ENCODE assay signal across 8 mouse cellular contexts in the genomic region with DNA sequence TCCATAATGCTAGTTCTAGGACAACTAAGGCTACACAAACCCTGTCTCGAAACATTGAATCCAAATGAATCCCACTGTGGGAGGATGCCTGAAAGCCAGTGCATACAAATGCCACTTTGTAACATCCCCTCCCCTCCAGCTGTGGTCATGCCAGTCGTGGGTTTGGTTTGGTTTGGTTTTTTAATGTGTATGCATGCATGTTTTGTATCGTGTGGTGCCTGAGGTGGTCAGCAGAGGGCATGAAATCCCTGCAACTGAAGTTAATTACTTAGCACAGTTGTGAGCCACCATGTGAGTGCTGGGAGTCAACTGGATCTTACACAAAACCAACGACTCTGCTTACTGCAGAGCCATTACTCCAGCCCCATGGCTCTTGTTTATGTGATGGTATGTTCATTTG. TPM values are rescaled to one million over a fixed set of nuclear protein-coding genes. Genes with fewer than 3 reads are reported as not detected.
DNase-seq lines count a peak whose midpoint lies in the region; ATAC-seq lines count a peak whose summit lies in the region.

No protein-coding gene starts in this region.

- peaks cover 11% of the 10 kb centered on the region; the same call in 1 of the 2 replicates for H3K36me3 ChIP-seq in liver, embryonic 11.5 days (ENCODE audit: control insufficient read depth, insufficient read depth, low read length)
- no peaks in the 10 kb centered on the region; the same call in 1 of the 2 replicates for H3K36me3 ChIP-seq in hindbrain, embryonic 11.5 days (ENCODE audit: control insufficient read depth, insufficient read depth, low read length)
- H3K36me3 ChIP-seq in midbrain, embryonic 16.5 days (ENCODE audit: control insufficient read depth, insufficient read depth, low read length) = 0 out of 2 replicates have a peak, but pooled peaks cover 8% of the 10 kb centered on the region

- no peaks in the 10 kb centered on the region for H3K9me3 ChIP-seq in liver, embryonic 11.5 days (ENCODE audit: control insufficient read depth, low read length)
- no peaks in the 10 kb centered on the region for H3K9me3 ChIP-seq in hindbrain, embryonic 11.5 days (ENCODE audit: control insufficient read depth, low read length)
- no peaks in the 10 kb centered on the region for H3K9me3 ChIP-seq in midbrain, embryonic 16.5 days (replicated peaks; ENCODE audit: control insufficient read depth, low read length, poor library complexity, severe bottlenecking)

- no peak overlapping the region for H3K4me2 ChIP-seq in liver, embryonic 11.5 days
- H3K4me2 ChIP-seq in hindbrain, embryonic 11.5 days (replicated peaks; ENCODE audit: low read depth, low read length) = no peak overlapping the region
- no peak overlapping the region for H3K4me2 ChIP-seq in midbrain, embryonic 16.5 days (ENCODE audit: low read length)

- H3K9ac ChIP-seq in liver, embryonic 11.5 days (ENCODE audit: low read depth, low read length) = no peak overlapping the region
- H3K9ac ChIP-seq in hindbrain, embryonic 11.5 days (ENCODE audit: low read depth, low read length) = no peak overlapping the region
- no peak overlapping the region for H3K9ac ChIP-seq in midbrain, embryonic 16.5 days (ENCODE audit: low read depth, low read length)

- H3K27ac ChIP-seq in liver, embryonic 11.5 days (ENCODE audit: low read depth, low read length) = no peak overlapping the region
- H3K27ac ChIP-seq in hindbrain, embryonic 11.5 days (ENCODE audit: low read depth, low read length) = no peak overlapping the region
- no peak overlapping the region for H3K27ac ChIP-seq in midbrain, embryonic 16.5 days (ENCODE audit: low read length)

- peaks cover 3% of the 10 kb centered on the region; the same call in 1 of the 2 replicates for H3K4me1 ChIP-seq in liver, embryonic 11.5 days (replicated peaks; ENCODE audit: control insufficient read depth, insufficient read depth, low read length)
- H3K4me1 ChIP-seq in hindbrain, embryonic 11.5 days (replicated peaks; ENCODE audit: control insufficient read depth, insufficient read depth, low read length) = no peaks in the 10 kb centered on the region
- H3K4me1 ChIP-seq in midbrain, embryonic 16.5 days (ENCODE audit: control insufficient read depth, insufficient read depth, low read length) = no peaks in the 10 kb centered on the region

- no peaks in the 10 kb centered on the region for H3K27me3 ChIP-seq in liver, embryonic 11.5 days (replicated peaks; ENCODE audit: control insufficient read depth, insufficient read depth, low read length)
- no peaks in the 10 kb centered on the region for H3K27me3 ChIP-seq in hindbrain, embryonic 11.5 days (ENCODE audit: control insufficient read depth, insufficient read depth, low read length)
- H3K27me3 ChIP-seq in midbrain, embryonic 16.5 days (ENCODE audit: control insufficient read depth, insufficient read depth, low read depth, low read length) = no peaks in the 10 kb centered on the region

- WGBS in liver, embryonic 11.5 days = 72% methylated on average over 4 of the region's 4 CpGs
- WGBS in hindbrain, embryonic 11.5 days = 74% methylated on average over 4 of the region's 4 CpGs
- WGBS in midbrain, embryonic 16.5 days = 49% methylated on average over 4 of the region's 4 CpGs

- H3K4me3 ChIP-seq in liver, embryonic 11.5 days (ENCODE audit: low read depth, low read length) = no peak overlapping the region
- no peak overlapping the region for H3K4me3 ChIP-seq in hindbrain, embryonic 11.5 days (ENCODE audit: low read depth, low read length)
- H3K4me3 ChIP-seq in midbrain, embryonic 16.5 days (ENCODE audit: low read depth, low read length) = no peak overlapping the region

- no peak for ATAC-seq in CD4-positive, CD25-positive, alpha-beta regulatory T cell, adult 4 months
- ATAC-seq in liver, embryonic 11.5 days (replicated peaks; ENCODE audit: low FRiP score) = 0 out of 2 replicates have a peak, but pooled peaks have one; percentile 35
- ATAC-seq in hindbrain, embryonic 11.5 days (ENCODE audit: low FRiP score) = 0 out of 2 replicates have a peak, but pooled peaks have one; percentile 57
- ATAC-seq in midbrain, embryonic 16.5 days = peak; percentile 58

- peak; percentile 12 for DNase-seq in CD4-positive, CD25-positive, alpha-beta regulatory T cell, adult 2 months (ENCODE audit: low read depth, low spot score)
- no peak for DNase-seq in liver, embryonic 11.5 days (ENCODE audit: low spot score)
- DNase-seq in liver = no peak
- peak; percentile 52 for DNase-seq in hindbrain, embryonic 11.5 days (ENCODE audit: low spot score)
- no peak for DNase-seq in layer of hippocampus, postnatal 25 days (ENCODE audit: extremely low spot score in 1 of 2, low spot score in 1 of 2)
- no peak for DNase-seq in adrenal gland, postnatal 25 days

RNA-seq across cellular contexts. Expression of gene Eif4e, which starts 32.5 kb away (rescaled TPM):
- 100 to 1,000 TPM; 250 to 332 TPM for polyA plus RNA-seq in CD4-positive, CD25-positive, alpha-beta regulatory T cell, adult 4 months (2017; shearing (Covaris generic))
- 442 and 454 TPM in 2 replicates for polyA plus RNA-seq in liver, embryonic 11.5 days (2014; fragmentation: Nextera tagmentation; extraction: Ambion mirVana)
- polyA plus RNA-seq in hindbrain, embryonic 11.5 days (2014; fragmentation: Nextera tagmentation; extraction: Ambion mirVana) = 401 and 469 TPM in 2 replicates
- 352 and 365 TPM in 2 replicates for polyA plus RNA-seq in midbrain, embryonic 16.5 days (2015; fragmentation: Nextera tagmentation; extraction: Ambion mirVana)
- 100 to 1,000 TPM; 164 to 177 TPM for total RNA-seq in layer of hippocampus, postnatal 25 days (2021)
- 168 and 178 TPM in 2 replicates for total RNA-seq in adrenal gland, postnatal 25 days (2021)

Comparison
In these comparisons a context has a peak if more than half of its experiments do, and no peak if none do; other contexts are left out.
1. DNase-seq: peak in CD4-positive, CD25-positive, alpha-beta regulatory T cell, adult 2 months (single experiment) and hindbrain, embryonic 11.5 days (single experiment); none in liver, embryonic 11.5 days (single experiment), liver (single experiment), layer of hippocampus, postnatal 25 days (0 of 2) and adrenal gland, postnatal 25 days (single experiment).